Mouse (Mus musculus): ENCODE data around the gene L1td1.
"Not testable (repeated sequence)": the region's sequence is repeated elsewhere in the genome, so short reads cannot be mapped to it uniquely, and the experiment has no call there.

Gene L1td1

DNA sequence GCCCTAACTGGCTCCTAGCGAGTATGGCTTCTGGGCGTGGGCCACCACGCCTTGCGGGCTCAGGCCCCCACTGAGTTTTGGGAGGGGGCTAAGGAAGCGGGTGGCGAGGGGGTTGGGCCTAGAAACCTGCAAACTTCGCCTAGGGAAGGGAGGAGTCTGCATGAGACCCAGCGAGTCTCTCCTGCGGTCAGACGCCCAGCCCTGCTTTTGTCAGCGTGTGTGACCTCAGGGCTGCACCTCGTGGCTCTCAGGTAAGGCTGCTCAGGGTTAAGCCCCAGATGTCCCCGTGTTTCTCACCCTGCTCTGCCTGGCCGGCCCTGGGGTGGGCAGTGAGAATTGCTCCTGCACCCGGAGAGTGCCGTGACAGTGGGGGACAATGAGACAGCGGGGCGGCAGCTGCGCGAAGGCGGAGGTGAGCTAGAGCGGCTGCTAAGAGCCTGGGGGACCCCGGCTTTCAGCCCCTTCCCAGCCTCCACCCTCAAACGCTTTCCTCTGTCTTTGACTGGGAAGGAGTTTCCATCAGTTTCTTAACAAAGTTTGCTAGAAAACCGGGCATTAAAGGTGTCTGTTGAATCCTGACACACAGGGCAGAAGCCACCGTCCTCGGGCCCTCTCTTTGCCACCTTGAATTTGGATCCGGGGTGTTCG, at the start of gene L1td1:
Gene L1td1 (plus strand): TSS at position 145 of the 648 bp plus-strand sequence.
- peak; percentile 15 for DNase-seq (ENCODE audit: low spot score)

DNA sequence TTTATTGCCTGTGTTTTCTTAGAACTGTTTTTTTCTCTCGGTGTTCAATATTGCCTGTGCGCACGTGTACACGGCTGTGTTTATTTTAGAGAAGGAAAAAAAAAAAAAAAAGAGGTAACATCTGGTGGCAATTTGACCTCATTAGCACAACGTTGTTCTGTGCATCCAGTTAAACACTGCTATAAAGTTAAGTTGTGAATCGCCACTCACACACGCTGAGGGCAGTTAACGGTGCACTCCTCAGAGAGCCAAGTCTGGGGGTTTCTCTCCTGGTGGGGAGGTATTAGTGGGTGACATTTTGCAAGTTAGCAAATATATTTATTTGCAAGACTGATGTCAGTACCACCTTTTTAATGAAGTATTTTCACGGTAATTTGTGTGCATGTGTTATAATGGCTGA, 49.0 kb upstream of the L1td1 start:
- no peak for DNase-seq (ENCODE audit: low spot score)

- no peak for DNase-seq (ENCODE audit: low spot score)
Observed at GRCm38 (mm10) chr4:98686678-98687267, 39.8 kb upstream of the L1td1 start.

GRCm38 (mm10) chr4:98688116-98688515, 38.4 kb upstream of the L1td1 start:
- no peak for DNase-seq (ENCODE audit: low spot score)

DNA sequence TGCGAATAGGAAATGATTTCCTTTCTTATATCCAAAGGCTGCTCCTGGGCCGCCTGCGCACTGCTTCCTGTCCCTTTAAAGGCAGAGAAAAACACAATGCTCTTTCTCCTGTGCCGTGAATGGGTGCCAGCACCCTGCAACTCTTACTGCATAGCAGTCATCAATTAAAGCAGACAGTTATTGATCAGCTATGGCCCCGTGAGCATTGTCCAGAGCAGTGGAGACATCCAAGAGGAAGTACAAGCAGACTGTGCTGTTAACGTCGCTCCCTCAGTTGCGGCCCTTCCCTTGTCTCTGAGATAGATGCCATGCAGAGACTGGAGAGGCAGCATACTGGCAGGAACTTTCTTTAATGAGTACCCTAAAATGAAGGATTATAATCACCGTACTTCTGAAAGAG, 38.0 kb upstream of the L1td1 start:
- no peak for DNase-seq (ENCODE audit: low spot score)

DNA sequence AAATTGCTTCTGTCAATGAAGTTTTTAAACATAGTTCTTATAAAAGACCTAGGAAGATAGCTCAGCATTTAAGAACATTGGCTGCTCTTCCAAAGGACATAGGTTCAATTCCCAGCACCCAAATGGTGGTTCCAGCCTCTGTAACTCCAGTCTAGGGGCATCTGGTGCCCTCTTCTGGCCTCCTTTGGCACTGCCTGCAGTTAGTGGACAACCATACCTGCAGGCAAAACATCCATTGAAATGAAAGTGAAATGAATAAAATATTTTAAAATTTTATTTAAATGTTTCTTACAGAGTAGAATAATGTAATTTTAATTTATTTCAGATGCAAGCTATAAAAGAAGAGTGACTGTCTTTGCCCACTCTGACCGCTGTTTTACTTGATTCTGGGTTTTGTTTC, 36.5 kb upstream of the L1td1 start:
- no peak for DNase-seq (ENCODE audit: low spot score)

- DNase-seq (ENCODE audit: low spot score), result no peak
Observed at GRCm38 (mm10) chr4:98693465-98694185, 32.9 kb upstream of the L1td1 start.

DNA sequence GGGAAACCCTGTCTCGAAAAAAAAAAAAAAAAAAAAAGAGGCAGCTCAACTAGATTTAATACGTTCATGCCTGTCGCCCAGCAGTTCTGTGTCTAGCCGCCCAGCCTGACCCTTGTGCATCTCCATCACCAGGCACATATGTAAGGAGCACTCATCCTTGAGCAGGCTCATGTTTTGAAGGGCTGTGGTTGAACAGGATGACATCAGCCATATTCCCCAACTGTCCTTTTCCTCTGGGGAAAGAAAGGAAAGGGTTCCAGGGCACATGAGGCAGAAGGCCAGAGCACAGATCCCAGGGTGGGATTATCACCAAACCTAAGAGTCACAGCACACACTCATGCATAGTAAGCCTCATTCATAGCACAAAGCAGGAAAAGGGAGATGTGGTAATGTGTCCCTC, 28.6 kb upstream of the L1td1 start:
- DNase-seq (ENCODE audit: low spot score), result no peak

- DNase-seq (ENCODE audit: low spot score), result no peak
Observed at GRCm38 (mm10) chr4:98698921-98699320, 27.6 kb upstream of the L1td1 start.

- DNase-seq (ENCODE audit: low spot score), result no peak
Observed at GRCm38 (mm10) chr4:98700156-98700555, 26.4 kb upstream of the L1td1 start.

GRCm38 (mm10) chr4:98702201-98702894, 24.2 kb upstream of the L1td1 start:
- peak; percentile 88 for DNase-seq (ENCODE audit: low spot score)

GRCm38 (mm10) chr4:98710891-98711290, 15.6 kb upstream of the L1td1 start:
- DNase-seq (ENCODE audit: low spot score), result no peak

- no peak for DNase-seq (ENCODE audit: low spot score)
Observed at GRCm38 (mm10) chr4:98717735-98718546, 8.6 kb upstream of the L1td1 start.

- no peak for DNase-seq (ENCODE audit: low spot score)
Observed at GRCm38 (mm10) chr4:98718547-98718917, 8.0 kb upstream of the L1td1 start.

DNA sequence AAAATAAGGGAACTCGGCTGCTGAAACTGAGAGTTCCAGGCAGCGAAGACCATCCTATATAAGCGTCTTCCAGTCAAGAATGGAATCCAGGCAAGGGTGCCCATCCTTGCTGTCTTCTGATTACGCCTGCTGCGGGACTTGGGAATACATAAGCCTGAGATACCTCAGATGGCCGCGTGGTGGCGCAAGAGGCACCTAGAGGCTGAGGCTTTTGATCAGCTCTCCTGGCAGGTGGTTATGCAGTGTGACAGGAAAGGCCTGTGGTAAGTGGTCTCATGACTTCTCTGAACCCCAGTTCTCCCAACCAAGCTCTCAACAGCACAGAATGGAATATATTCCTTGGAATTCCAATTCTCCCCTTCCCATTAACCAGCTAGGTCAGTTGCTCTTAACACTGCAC, 4.1 kb upstream of the L1td1 start:
- DNase-seq (ENCODE audit: low spot score), result peak; percentile 89

- DNase-seq (ENCODE audit: low spot score), result not testable (repeated sequence)
Observed at GRCm38 (mm10) chr4:98724682-98725081, 1.9 kb upstream of the L1td1 start.

- peak; percentile 55 for DNase-seq (ENCODE audit: low spot score)
Observed at GRCm38 (mm10) chr4:98725439-98725838, 1.1 kb upstream of the L1td1 start.

- peak; percentile 20 for DNase-seq (ENCODE audit: low spot score)
Observed at GRCm38 (mm10) chr4:98727295-98727958, 893 bp downstream of the L1td1 start.

- DNase-seq (ENCODE audit: low spot score), result no peak
Observed at GRCm38 (mm10) chr4:98727959-98728347, 1.4 kb downstream of the L1td1 start.

DNA sequence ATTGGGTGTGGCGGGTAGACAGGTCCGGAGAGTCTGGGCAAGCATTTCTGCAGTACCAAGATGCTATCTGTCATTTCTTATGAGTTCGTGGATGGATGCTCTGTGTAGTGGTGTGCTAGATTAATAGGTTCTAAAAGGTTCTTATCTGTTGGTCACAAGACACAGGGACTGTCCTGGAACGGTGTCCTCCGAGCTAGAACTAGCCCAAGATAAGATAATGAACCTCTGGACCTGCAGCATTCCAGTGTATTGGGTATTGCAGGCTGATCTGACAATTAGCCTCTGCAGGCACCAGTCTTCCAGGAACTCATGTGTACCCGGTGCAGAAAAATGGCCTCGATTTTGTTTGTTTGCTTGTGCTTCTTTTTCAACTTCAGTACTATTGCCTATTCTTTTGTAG, 2.2 kb downstream of the L1td1 start:
- DNase-seq (ENCODE audit: low spot score), result no peak

- DNase-seq (ENCODE audit: low spot score), result no peak
Observed at GRCm38 (mm10) chr4:98733660-98734059, 7.1 kb downstream of the L1td1 start.

Data from retina, embryonic 14.5 days (tissue).